Mouse (Mus musculus) MEL (cell line): ENCODE measurements around the gene Ap3d1. TPM values are rescaled to one million over a fixed set of nuclear protein-coding genes. Genes with fewer than 3 reads are reported as not detected.
A peak's percentile ranks its signal among the peaks of the same experiment; 100 is the strongest.

Source experiments
- DNase-seq: peaks from one replicate; pipeline ENCODE4 v3.0.0; 2011; ENCODE audit warnings: low read depth, low spot score
- H3K27ac ChIP-seq: 2 replicates; pipeline ENCODE4 v1.5.1; 2012; ENCODE audit warnings: low read depth, mild to moderate bottlenecking, control low read depth, low read length, moderate library complexity; ENCODE audit not compliant: control insufficient read depth
- H3K27me3 ChIP-seq, 2 experiments: fragments of 150-350 bp in 1 of 2; sonication (generic) in 1 of 2; 2 replicates each; pipeline ENCODE4 v1.6.1; 2012; ENCODE audit warnings: low read length in 2 of 2, mild to moderate bottlenecking in 2 of 2, improper control_type of control experiment in 1 of 2, moderate library complexity in 1 of 2; ENCODE audit not compliant: insufficient read depth in 2 of 2, control insufficient read depth in 1 of 2
- H3K36me3 ChIP-seq, 2 experiments: 2 replicates each; pipeline ENCODE4 v1.6.1; 2012 to 2014; ENCODE audit warnings: low read length in 2 of 2, improper control_type of control experiment in 1 of 2, inconsistent platforms in 1 of 2, mild to moderate bottlenecking in 1 of 2; ENCODE audit not compliant: insufficient read depth in 2 of 2, control insufficient read depth in 1 of 2
- H3K4me1 ChIP-seq, 2 experiments: fragments of 150-350 bp in 1 of 2; sonication (generic) in 1 of 2; 2 replicates each; pipeline ENCODE4 v1.6.1; 2012; ENCODE audit warnings: low read length in 2 of 2, improper control_type of control experiment in 1 of 2, mild to moderate bottlenecking in 1 of 2; ENCODE audit not compliant: insufficient read depth in 2 of 2, control insufficient read depth in 1 of 2
- H3K4me3 ChIP-seq, 2 experiments: fragments of 150-350 bp in 1 of 2; sonication (generic) in 1 of 2; 2 replicates each; pipeline ENCODE4 v1.5.1; 2012; ENCODE audit warnings: low read depth in 2 of 2, low read length in 2 of 2, mild to moderate bottlenecking in 2 of 2, moderate library complexity in 2 of 2, control low read depth in 1 of 2, improper control_type of control experiment in 1 of 2; ENCODE audit not compliant: control insufficient read depth in 1 of 2, insufficient read depth in 1 of 2
- H3K79me2 ChIP-seq: 2 replicates; pipeline ENCODE4 v1.6.1; 2012; ENCODE audit warnings: mild to moderate bottlenecking, low read length, moderate library complexity; ENCODE audit not compliant: control insufficient read depth, poor library complexity, insufficient read depth
- H3K9ac ChIP-seq: 2 replicates; pipeline ENCODE4 v1.6.1; 2012; ENCODE audit warnings: low read depth, mild to moderate bottlenecking, control low read depth, low read length, moderate library complexity; ENCODE audit not compliant: control insufficient read depth, poor library complexity, severe bottlenecking
- H3K9me3 ChIP-seq: fragments of 150-350 bp; sonication (generic); replicated peaks from 2 replicates; pipeline ENCODE4 v1.6.1; 2012; ENCODE audit warnings: mild to moderate bottlenecking, low read length, improper control_type of control experiment, moderate library complexity; ENCODE audit not compliant: insufficient read depth
- CHD2 ChIP-seq: IDR thresholded peaks from 2 replicates; pipeline ENCODE4 v1.6.1; 2011; ENCODE audit warnings: low read length, improper control_type of control experiment
- CTCF ChIP-seq, 3 experiments: IDR thresholded peaks in 2 of 3; conservative IDR thresholded peaks in 1 of 3; 2 replicates each; pipeline ENCODE4 v1.5.1; 2011 to 2012; ENCODE audit warnings: low read length in 3 of 3, low read depth in 2 of 3, mild to moderate bottlenecking in 2 of 3, improper control_type of control experiment in 1 of 3, inconsistent platforms in 1 of 3, mixed read lengths in 1 of 3, moderate library complexity in 1 of 3; ENCODE audit not compliant: control insufficient read depth in 1 of 3, insufficient read depth in 1 of 3, poor library complexity in 1 of 3, severe bottlenecking in 1 of 3
- E2F4 ChIP-seq: IDR thresholded peaks from 2 replicates; pipeline ENCODE4 v1.6.1; 2011; ENCODE audit warnings: low read depth, low read length, improper control_type of control experiment, borderline replicate concordance
- ELF1 ChIP-seq: IDR thresholded peaks from 2 replicates; pipeline ENCODE4 v1.6.1; 2014; ENCODE audit warnings: low read depth, mild to moderate bottlenecking, inconsistent platforms, low read length, improper control_type of control experiment, moderate library complexity
- ETS1 ChIP-seq: IDR thresholded peaks from 2 replicates; pipeline ENCODE4 v1.6.1; 2012; ENCODE audit warnings: low read depth, mild to moderate bottlenecking, inconsistent platforms, low read length, improper control_type of control experiment, moderate library complexity
- GABPA ChIP-seq: IDR thresholded peaks from 2 replicates; pipeline ENCODE4 v1.6.1; 2012; ENCODE audit warnings: low read depth, mild to moderate bottlenecking, inconsistent platforms, low read length, improper control_type of control experiment, moderate library complexity
- GATA1 ChIP-seq: IDR thresholded peaks from 2 replicates; pipeline ENCODE4 v1.6.1; 2011; ENCODE audit warnings: low read depth, low read length, improper control_type of control experiment
- HCFC1 ChIP-seq: IDR thresholded peaks from 2 replicates; pipeline ENCODE4 v1.6.1; 2012; ENCODE audit warnings: low read depth, mild to moderate bottlenecking, inconsistent platforms, low read length, improper control_type of control experiment, moderate library complexity
- JUND ChIP-seq: IDR thresholded peaks from 2 replicates; pipeline ENCODE4 v1.6.1; 2011; ENCODE audit warnings: low read depth, mild to moderate bottlenecking, improper control_type of control experiment, low read length
- KAT2A ChIP-seq: conservative IDR thresholded peaks from 2 replicates; pipeline ENCODE4 v1.6.1; 2012; ENCODE audit warnings: low read depth, low read length, improper control_type of control experiment, inconsistent platforms
- MAX ChIP-seq: IDR thresholded peaks from 2 replicates; pipeline ENCODE4 v1.6.1; 2011; ENCODE audit warnings: low read length, improper control_type of control experiment
- MAZ ChIP-seq: IDR thresholded peaks from 2 replicates; pipeline ENCODE4 v1.6.1; 2012; ENCODE audit warnings: low read depth, mild to moderate bottlenecking, inconsistent platforms, low read length, improper control_type of control experiment
- MEF2A ChIP-seq: IDR thresholded peaks from 2 replicates; pipeline ENCODE4 v1.6.1; 2014; ENCODE audit warnings: low read depth, mild to moderate bottlenecking, inconsistent platforms, low read length, improper control_type of control experiment; ENCODE audit not compliant: poor library complexity, insufficient replicate concordance, severe bottlenecking; ENCODE audit errors: extremely low read depth
- MXI1 ChIP-seq: IDR thresholded peaks from 2 replicates; pipeline ENCODE4 v1.6.1; 2011; ENCODE audit warnings: mild to moderate bottlenecking, low read depth, low read length, improper control_type of control experiment
- MYB ChIP-seq: IDR thresholded peaks from 2 replicates; pipeline ENCODE4 v1.6.1; 2011; ENCODE audit warnings: mild to moderate bottlenecking, low read depth, low read length, improper control_type of control experiment
- MYC ChIP-seq: IDR thresholded peaks from 2 replicates; pipeline ENCODE4 v1.6.1; 2011; ENCODE audit warnings: low read depth, mild to moderate bottlenecking, low read length, improper control_type of control experiment, moderate library complexity
- NELFE ChIP-seq: IDR thresholded peaks from 2 replicates; pipeline ENCODE4 v1.6.1; 2011; ENCODE audit warnings: low read depth, low read length, improper control_type of control experiment
- POLR2A ChIP-seq, 2 experiments: IDR thresholded peaks; 2 replicates each; pipeline ENCODE4 v1.6.1; 2011 to 2012; ENCODE audit warnings: low read length in 2 of 2, mild to moderate bottlenecking in 2 of 2, control low read depth in 1 of 2, improper control_type of control experiment in 1 of 2, low read depth in 1 of 2, moderate library complexity in 1 of 2; ENCODE audit not compliant: control insufficient read depth in 1 of 2, insufficient read depth in 1 of 2, poor library complexity in 1 of 2
- POLR2AphosphoS2 ChIP-seq: IDR thresholded peaks from 2 replicates; pipeline ENCODE4 v1.6.1; 2011; ENCODE audit warnings: low read length, improper control_type of control experiment
- RCOR1 ChIP-seq: IDR thresholded peaks from 2 replicates; pipeline ENCODE4 v1.6.1; 2012; ENCODE audit warnings: low read depth, mild to moderate bottlenecking, inconsistent platforms, low read length, improper control_type of control experiment
- SIN3A ChIP-seq: IDR thresholded peaks from 2 replicates; pipeline ENCODE4 v1.6.1; 2012; ENCODE audit warnings: low read length, improper control_type of control experiment, inconsistent platforms
- SMC3 ChIP-seq: IDR thresholded peaks from 2 replicates; pipeline ENCODE4 v1.6.1; 2011; ENCODE audit warnings: low read depth, low read length, improper control_type of control experiment
- TAL1 ChIP-seq: IDR thresholded peaks from 2 replicates; pipeline ENCODE4 v1.6.1; 2012; ENCODE audit warnings: mild to moderate bottlenecking, inconsistent platforms, low read length, moderate library complexity, mixed read lengths
- TBP ChIP-seq: IDR thresholded peaks from 2 replicates; pipeline ENCODE4 v1.8.0; 2011; ENCODE audit warnings: low read depth, low read length, improper control_type of control experiment
- TCF12 ChIP-seq: IDR thresholded peaks from 2 replicates; pipeline ENCODE4 v1.6.1; 2014; ENCODE audit warnings: low read depth, mild to moderate bottlenecking, inconsistent platforms, low read length, improper control_type of control experiment, moderate library complexity
- UBTF ChIP-seq: IDR thresholded peaks from 2 replicates; pipeline ENCODE4 v1.6.1; 2012; ENCODE audit warnings: low read depth, mild to moderate bottlenecking, inconsistent platforms, low read length, improper control_type of control experiment, moderate library complexity, borderline replicate concordance; ENCODE audit not compliant: insufficient read depth
- USF1 ChIP-seq: IDR thresholded peaks from 2 replicates; pipeline ENCODE4 v1.6.1; 2014; ENCODE audit warnings: low read depth, mild to moderate bottlenecking, inconsistent platforms, low read length, improper control_type of control experiment, moderate library complexity
- ZC3H11A ChIP-seq: IDR thresholded peaks from 2 replicates; pipeline ENCODE4 v1.6.1; 2012; ENCODE audit warnings: low read depth, mild to moderate bottlenecking, inconsistent platforms, low read length, improper control_type of control experiment
- ZKSCAN1 ChIP-seq: IDR thresholded peaks from 2 replicates; pipeline ENCODE4 v1.6.1; 2012; ENCODE audit warnings: low read depth, mild to moderate bottlenecking, inconsistent platforms, low read length, improper control_type of control experiment, moderate library complexity
- ZMIZ1 ChIP-seq: IDR thresholded peaks from 2 replicates; pipeline ENCODE4 v1.6.1; 2012; ENCODE audit warnings: low read depth, mild to moderate bottlenecking, inconsistent platforms, low read length, improper control_type of control experiment, moderate library complexity
- ZNF384 ChIP-seq: IDR thresholded peaks from 2 replicates; pipeline ENCODE4 v1.6.1; 2012; ENCODE audit warnings: low read depth, mild to moderate bottlenecking, inconsistent platforms, low read length, improper control_type of control experiment
- polyA plus RNA-seq, 2 experiments: library from polyadenylated mRNA; stranded (reverse) in 1 of 2; unstranded in 1 of 2; fragments of >175 nt in 1 of 2; fragments of >200 nt in 1 of 2; gene quantifications; 2 replicates each; pipeline versions ENCODE4 v1.2.1 to v1.2.4; 2012; ENCODE audit warnings: low replicate concordance in 2 of 2, low read depth in 1 of 2; ENCODE audit not compliant: insufficient read length in 2 of 2, insufficient read depth in 1 of 2, missing spikeins in 1 of 2
- total RNA-seq: library from RNA; depleted of rRNA; stranded (reverse); fragments of 300-350 nt; gene quantifications from 2 replicates; pipeline ENCODE4 v1.2.3, GENCODE M21; 2012

Gene Ap3d1
- total and polyA plus RNA-seq, 3 experiments, result 32.7 to 260 (median 54.5) TPM

DNA sequence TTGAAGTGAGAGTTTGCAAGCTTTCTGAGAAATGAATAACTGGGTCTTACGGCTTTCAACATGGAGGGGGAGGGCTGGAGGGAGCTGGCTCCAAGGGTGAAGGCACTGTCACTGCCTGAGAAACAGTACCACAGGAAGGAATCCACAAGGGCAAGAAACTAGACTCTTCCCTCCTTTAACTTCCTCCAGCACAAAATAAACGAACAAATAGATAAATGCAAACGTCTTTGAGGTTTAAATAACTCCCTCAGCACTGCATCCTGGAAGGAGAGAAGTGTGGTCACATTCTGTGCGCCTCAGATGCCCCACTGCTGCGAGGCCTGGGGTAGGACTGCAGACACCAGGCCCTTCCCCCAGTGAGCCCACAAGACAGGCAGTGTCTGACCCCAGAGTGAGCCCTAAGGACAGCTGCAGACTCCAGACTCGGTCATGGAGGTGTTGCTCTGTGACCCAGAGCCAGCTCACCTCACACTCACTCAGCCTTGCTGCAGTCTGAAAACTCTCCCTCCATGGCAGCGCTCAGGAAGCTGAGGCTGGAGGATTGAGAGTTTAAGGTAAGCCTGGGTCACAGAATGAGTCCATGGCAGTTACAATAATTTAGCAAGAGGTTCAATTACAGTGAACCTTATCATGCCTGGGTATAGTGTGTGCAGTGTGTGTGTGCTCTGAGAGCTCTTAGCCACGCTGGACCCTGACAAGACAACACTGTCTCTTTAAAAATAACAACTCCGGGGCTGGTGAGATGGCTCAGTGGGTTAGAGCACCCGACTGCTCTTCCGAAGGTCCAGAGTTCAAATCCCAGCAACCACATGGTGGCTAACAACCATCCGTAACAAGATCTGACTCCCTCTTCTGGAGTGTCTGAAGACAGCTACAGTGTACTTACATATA, 45.3 kb downstream of the Ap3d1 start (continued):
- TF ChIP-seq UBTF, result 0 out of 2 replicates have a peak, but pooled peaks have one; percentile 45
- TF ChIP-seq CHD2, result no peak
- TF ChIP-seq HCFC1, result no peak; the same call in 1 of the 2 replicates
- TF ChIP-seq MEF2A, result no peak
- TF ChIP-seq, all 39 proteins: peak for 12

DNA sequence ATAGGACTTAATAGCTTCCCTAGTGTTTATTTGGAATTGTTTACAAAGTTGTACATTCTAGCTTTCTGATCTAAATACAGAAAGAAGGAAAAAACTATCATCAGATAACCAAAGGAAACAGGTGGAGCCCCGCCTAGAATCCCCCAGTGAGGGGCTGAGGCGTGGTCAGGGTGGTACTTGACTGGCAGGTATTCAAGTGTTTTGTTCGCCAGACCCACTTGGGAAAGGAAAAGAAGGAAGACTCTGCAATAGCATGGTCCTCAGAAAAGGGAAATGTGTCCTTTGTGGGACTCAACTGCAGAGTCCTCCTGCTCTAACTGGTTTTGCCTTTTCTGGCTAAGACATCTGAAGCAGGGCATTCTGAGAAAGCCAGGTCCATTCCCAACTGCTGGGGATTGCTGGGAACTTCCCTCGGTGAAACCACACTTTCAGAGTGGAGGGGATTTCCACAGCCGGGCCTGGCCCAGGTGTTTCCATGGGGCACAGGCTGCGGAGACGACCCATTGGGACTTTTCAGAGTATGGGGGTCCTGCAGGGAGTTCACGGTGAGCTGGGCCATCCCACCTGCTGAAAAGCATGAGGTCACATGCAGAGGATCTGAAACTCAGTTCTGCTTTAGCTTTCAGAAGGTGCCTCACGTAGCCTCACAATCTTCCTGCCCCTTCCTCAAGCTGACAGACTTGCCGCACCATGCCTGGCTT, 46.1 kb downstream of the Ap3d1 start:
- peak overlapping the region; percentile 63 for H3K9ac ChIP-seq
- H3K4me1 ChIP-seq, result peaks cover 39 to 79% of the 10 kb centered on the region in 2 experiments
- H3K79me2 ChIP-seq, result no peaks in the 10 kb centered on the region; the same call in none of the 2 replicates
- H3K27ac ChIP-seq, result peak overlapping the region; percentile 94
- H3K4me3 ChIP-seq, result peak overlapping the region; percentile 13 to 16
- no peaks in the 10 kb centered on the region for H3K27me3 ChIP-seq
- DNase-seq, result peak; percentile 42
- no peaks in the 10 kb centered on the region for H3K9me3 ChIP-seq
- peaks cover 0 to 58% of the 10 kb centered on the region in 2 experiments; a peak in 2 of 4 replicates for H3K36me3 ChIP-seq
- TF ChIP-seq UBTF, result no peak
- TF ChIP-seq TAL1, result no peak
- TF ChIP-seq RCOR1, result no peak
- TF ChIP-seq ELF1, result 0 out of 2 replicates have a peak, but pooled peaks have one; percentile 5
- TF ChIP-seq ZMIZ1, result no peak
- no peak for TF ChIP-seq CHD2
- TF ChIP-seq GABPA, result no peak
- TF ChIP-seq TBP, result no peak
- TF ChIP-seq SMC3, result no peak
- no peak for TF ChIP-seq TCF12
- no peak for TF ChIP-seq ZNF384
- TF ChIP-seq MAZ, result no peak
- TF ChIP-seq MAX, result no peak; the same call in 1 of the 2 replicates
- TF ChIP-seq MEF2A, result no peak
- TF ChIP-seq SIN3A, result no peak; the same call in 1 of the 2 replicates
- TF ChIP-seq GATA1, result no peak
- no peak for TF ChIP-seq KAT2A
- TF ChIP-seq ZC3H11A, result no peak
- 0 out of 2 replicates have a peak, but pooled peaks have one; percentile 43 for TF ChIP-seq USF1
- TF ChIP-seq MXI1, result no peak; the same call in 1 of the 2 replicates
- no peak for TF ChIP-seq CTCF (IDR thresholded peaks at IDR 0.05 in 2 of 3, conservative IDR thresholded peaks at IDR 0.05 in 1 of 3; ENCODE audit: control insufficient read depth in 1 of 3, insufficient read depth in 1 of 3, low read depth in 2 of 3, low read length in 3 of 3, poor library complexity in 1 of 3, severe bottlenecking in 1 of 3)
- no peak for TF ChIP-seq MYB
- TF ChIP-seq MYC, result 0 out of 2 replicates have a peak, but pooled peaks have one; percentile 22
- TF ChIP-seq ZKSCAN1, result no peak
- TF ChIP-seq E2F4, result no peak
- TF ChIP-seq NELFE, result no peak
- TF ChIP-seq POLR2A (IDR thresholded peaks at IDR 0.05; ENCODE audit: control insufficient read depth in 1 of 2, insufficient read depth in 1 of 2, low read depth in 1 of 2, low read length in 2 of 2, poor library complexity in 1 of 2), result no peak
- no peak for TF ChIP-seq POLR2AphosphoS2
- no peak; the same call in 1 of the 2 replicates for TF ChIP-seq HCFC1
- TF ChIP-seq JUND, result no peak
- peak; percentile 43; the same call in 1 of the 2 replicates for TF ChIP-seq ETS1
